Mouse (Mus musculus): Measurements from ENCODE around the gene Crtac1. TPM values are rescaled to one million over a fixed set of nuclear protein-coding genes. Genes with fewer than 3 reads are reported as not detected.

The Crtac1 gene
- polyA plus RNA-seq (2012; rRNA removed): 3.1 and 7.9 TPM in 2 replicates

GRCm38 (mm10) chr19:42431485-42432190, at the start of gene Crtac1:
TSS of gene Crtac1 (minus strand) at chr19:42431783.

GRCm38 (mm10) chr19:42247519-42247918, 184.1 kb downstream of the Crtac1 start, which contains the start of gene Golga7b:
TSS of gene Golga7b (plus strand) at chr19:42247574.

Other genes with a start within 250 kb of the Crtac1 start
- 0.58 and 2.3 TPM in 2 replicates for gene Sfrp5, start 229.5 kb downstream of the Crtac1 start, polyA plus RNA-seq (2012; rRNA removed)
- gene Golga7b, start 184.2 kb downstream of the Crtac1 start, polyA plus RNA-seq (2012; rRNA removed): 3.2 and 3.3 TPM in 2 replicates
- 19.1 and 19.2 TPM in 2 replicates for gene R3hcc1l, start 87.0 kb upstream of the Crtac1 start, polyA plus RNA-seq (2012; rRNA removed)
- gene Loxl4, start 181.0 kb upstream of the Crtac1 start, polyA plus RNA-seq (2012; rRNA removed): 0.16 and 0.58 TPM in 2 replicates